Mouse (Mus musculus): ENCODE measurements around the gene Gdf3.
"Not testable (repeated sequence)": the region's sequence is repeated elsewhere in the genome, so short reads cannot be mapped to it uniquely, and the experiment has no call there.

Gdf3 gene

GRCm38 (mm10) chr6:122604260-122604659, 5.6 kb downstream of the Gdf3 start:
- DNase-seq = no peak

GRCm38 (mm10) chr6:122602992-122603322, 6.9 kb downstream of the Gdf3 start:
- no peak for DNase-seq

- peak; percentile 82 for DNase-seq
These were observed 7.5 kb downstream of the Gdf3 start, which contains the start of gene Apobec1 for GRCm38 (mm10) chr6:122602242-122602991. Gene Apobec1, minus strand, starts transcription at chr6:122602444.

- no peak for DNase-seq
These were observed 8.3 kb downstream of the Gdf3 start for GRCm38 (mm10) chr6:122601615-122602014.

- no peak for DNase-seq
These were observed 8.9 kb downstream of the Gdf3 start for GRCm38 (mm10) chr6:122601031-122601430.

- DNase-seq = no peak
These were observed 9.7 kb downstream of the Gdf3 start for GRCm38 (mm10) chr6:122600066-122600646.

GRCm38 (mm10) chr6:122599054-122599737, 10.7 kb downstream of the Gdf3 start:
- DNase-seq = no peak

GRCm38 (mm10) chr6:122598436-122598835, 11.5 kb downstream of the Gdf3 start:
- no peak for DNase-seq

GRCm38 (mm10) chr6:122598014-122598413, 11.9 kb downstream of the Gdf3 start:
- DNase-seq = no peak

GRCm38 (mm10) chr6:122596608-122597007, 13.3 kb downstream of the Gdf3 start:
- no peak for DNase-seq

GRCm38 (mm10) chr6:122595637-122596036, 14.2 kb downstream of the Gdf3 start:
- DNase-seq = peak; percentile 55

- DNase-seq = no peak
These were observed 17.0 kb downstream of the Gdf3 start for GRCm38 (mm10) chr6:122592905-122593304.

GRCm38 (mm10) chr6:122591027-122591758, 18.7 kb downstream of the Gdf3 start:
- no peak for DNase-seq

- DNase-seq = no peak
These were observed 30.8 kb downstream of the Gdf3 start for GRCm38 (mm10) chr6:122579086-122579485.

GRCm38 (mm10) chr6:122577030-122577429, 32.9 kb downstream of the Gdf3 start:
- DNase-seq = no peak

GRCm38 (mm10) chr6:122575037-122575436, 34.9 kb downstream of the Gdf3 start:
- not testable (repeated sequence) for DNase-seq

GRCm38 (mm10) chr6:122571617-122571959, 38.3 kb downstream of the Gdf3 start:
- no peak for DNase-seq

- no peak for DNase-seq
These were observed 38.9 kb downstream of the Gdf3 start for GRCm38 (mm10) chr6:122570695-122571616.

- no peak for DNase-seq
These were observed 40.1 kb downstream of the Gdf3 start for GRCm38 (mm10) chr6:122569762-122570161.

- no peak for DNase-seq
These were observed 40.8 kb downstream of the Gdf3 start for GRCm38 (mm10) chr6:122569113-122569512.

GRCm38 (mm10) chr6:122565070-122565784, 44.7 kb downstream of the Gdf3 start:
- no peak for DNase-seq

- peak; percentile 79 for DNase-seq
These were observed 47.4 kb downstream of the Gdf3 start for GRCm38 (mm10) chr6:122562463-122562862.

Data from embryo, embryonic 11 days (tissue).